Mouse (Mus musculus) kidney, embryonic 14.5 days (tissue): ENCODE measurements around the gene Sh3rf1. TPM values are rescaled to one million over a fixed set of nuclear protein-coding genes. Genes with fewer than 3 reads are reported as not detected.

Source experiments
- ATAC-seq: fragments of 200-750 bp; cut with Nextera tagmentation; 2 replicates; pipeline ENCODE4 v1.8.0; 2017; ENCODE audit warnings: moderate number of reproducible peaks, mild to moderate bottlenecking, moderate TSS enrichment, moderate library complexity; ENCODE audit not compliant: low FRiP score, low TSS enrichment
- H3K27ac ChIP-seq: fragments of 300-500 bp; sonication (generic); 2 replicates; pipeline ENCODE4 v1.5.1; 2014; ENCODE audit warnings: low read depth, mild to moderate bottlenecking, low read length, moderate library complexity, mixed read lengths
- H3K27me3 ChIP-seq: fragments of 300-500 bp; sonication (generic); 2 replicates; pipeline ENCODE4 v1.6.1; 2014; ENCODE audit warnings: mild to moderate bottlenecking, low read length; ENCODE audit not compliant: control insufficient read depth, insufficient read depth
- H3K36me3 ChIP-seq: fragments of 300-500 bp; sonication (generic); 2 replicates; pipeline ENCODE4 v1.6.1; 2014; ENCODE audit warnings: low read length, mixed read lengths; ENCODE audit not compliant: control insufficient read depth, insufficient read depth
- H3K4me1 ChIP-seq: fragments of 300-500 bp; sonication (generic); 2 replicates; pipeline ENCODE4 v1.6.1; 2014; ENCODE audit warnings: low read length, mixed read lengths; ENCODE audit not compliant: control insufficient read depth, insufficient read depth
- H3K4me2 ChIP-seq: fragments of 300-500 bp; sonication (generic); replicated peaks from 2 replicates; pipeline ENCODE4 v1.6.1; 2014; ENCODE audit warnings: low read depth, mild to moderate bottlenecking, low read length
- H3K4me3 ChIP-seq: fragments of 300-500 bp; sonication (generic); 2 replicates; pipeline ENCODE4 v1.5.1; 2014; ENCODE audit warnings: mild to moderate bottlenecking, low read length
- H3K9ac ChIP-seq: fragments of 300-500 bp; sonication (generic); 2 replicates; pipeline ENCODE4 v1.6.1; 2014; ENCODE audit warnings: low read depth, mild to moderate bottlenecking, low read length, moderate library complexity
- H3K9me3 ChIP-seq: fragments of 300-500 bp; sonication (generic); 2 replicates; pipeline ENCODE4 v1.6.1; 2016; ENCODE audit warnings: low read length; ENCODE audit not compliant: control insufficient read depth
- WGBS: fragments of 180-500 bp; shearing (Covaris S2); extraction: QIAGEN DNeasy Blood & Tissue Kit; methylation state at CpG from one replicate; pipeline ENCODE4 v1.1.7; 2014; 5-methylcytosine and 5-hydroxymethylcytosine counted together
- polyA plus RNA-seq: library from polyadenylated mRNA; unstranded; fragments of >200 nt; fragmentation: Nextera tagmentation; extraction: Ambion mirVana; gene quantifications from 2 replicates; pipeline ENCODE4 v1.2.1, GENCODE M21; 2014

The Sh3rf1 gene
- polyA plus RNA-seq, 1 experiment from 2014 or later: 25.9 TPM

- no peak for ATAC-seq
- Histone ChIP-seq H3K27ac (no peak overlapping the region), H3K4me2 (no peak overlapping the region), H3K27me3 (no peaks in the 10 kb centered on the region), H3K36me3 (peaks cover 9% of the 10 kb centered on the region), H3K4me1 (peaks cover 24% of the 10 kb centered on the region), H3K9ac (no peak overlapping the region), H3K4me3 (no peak overlapping the region), H3K9me3 (no peaks in the 10 kb centered on the region)
- WGBS: 77% methylated on average over 5 of the region's 5 CpGs
These were observed 103.7 kb downstream of the Sh3rf1 start for GRCm38 (mm10) chr8:61327333-61327732.

GRCm38 (mm10) chr8:61339629-61340028 is 116.0 kb downstream of the Sh3rf1 start:
- H3K9ac ChIP-seq: no peak overlapping the region
- H3K9me3 ChIP-seq: no peaks in the 10 kb centered on the region
- H3K4me1 ChIP-seq: peaks cover 17% of the 10 kb centered on the region; the same call in 1 of the 2 replicates
- WGBS: 91% methylated on average over 6 of the region's 6 CpGs
- no peaks in the 10 kb centered on the region; the same call in 1 of the 2 replicates for H3K36me3 ChIP-seq
- no peak overlapping the region for H3K4me2 ChIP-seq
- no peak overlapping the region for H3K4me3 ChIP-seq
- no peak overlapping the region for H3K27ac ChIP-seq
- no peak for ATAC-seq
- no peaks in the 10 kb centered on the region for H3K27me3 ChIP-seq

GRCm38 (mm10) chr8:61340283-61340984 is 116.8 kb downstream of the Sh3rf1 start:
- H3K27me3 ChIP-seq: no peaks in the 10 kb centered on the region
- H3K9ac ChIP-seq: no peak overlapping the region
- no peak for ATAC-seq
- no peak overlapping the region for H3K27ac ChIP-seq
- no peaks in the 10 kb centered on the region; the same call in 1 of the 2 replicates for H3K36me3 ChIP-seq
- H3K4me1 ChIP-seq: peaks cover 17% of the 10 kb centered on the region; the same call in 1 of the 2 replicates
- no peak overlapping the region for H3K4me3 ChIP-seq
- no peaks in the 10 kb centered on the region for H3K9me3 ChIP-seq
- no peak overlapping the region for H3K4me2 ChIP-seq
- WGBS: 68% methylated on average over 17 of the region's 17 CpGs

GRCm38 (mm10) chr8:61341587-61342441 is 118.1 kb downstream of the Sh3rf1 start:
- Histone ChIP-seq H3K4me3 (no peak overlapping the region), H3K4me1 (peaks cover 17% of the 10 kb centered on the region; the same call in 1 of the 2 replicates), H3K9ac (no peak overlapping the region), H3K4me2 (no peak overlapping the region), H3K27me3 (no peaks in the 10 kb centered on the region), H3K36me3 (no peaks in the 10 kb centered on the region; the same call in 1 of the 2 replicates), H3K27ac (no peak overlapping the region), H3K9me3 (no peaks in the 10 kb centered on the region)
- ATAC-seq: peak; percentile 47
- WGBS: 54% methylated on average over 12 of the region's 12 CpGs

GRCm38 (mm10) chr8:61342473-61343026 is 118.9 kb downstream of the Sh3rf1 start:
- Histone ChIP-seq H3K27me3 (no peaks in the 10 kb centered on the region), H3K4me2 (no peak overlapping the region), H3K27ac (no peak overlapping the region), H3K9me3 (no peaks in the 10 kb centered on the region), H3K36me3 (no peaks in the 10 kb centered on the region; the same call in 1 of the 2 replicates), H3K4me3 (no peak overlapping the region), H3K4me1 (peaks cover 17% of the 10 kb centered on the region; the same call in 1 of the 2 replicates), H3K9ac (no peak overlapping the region)
- no peak; the same call in 1 of the 2 replicates for ATAC-seq
- WGBS: 65% methylated on average over 7 of the region's 7 CpGs

- Histone ChIP-seq H3K4me2 (no peak overlapping the region), H3K27ac (no peak overlapping the region), H3K36me3 (peaks cover 6% of the 10 kb centered on the region), H3K27me3 (no peaks in the 10 kb centered on the region), H3K4me3 (no peak overlapping the region), H3K9me3 (no peaks in the 10 kb centered on the region), H3K9ac (no peak overlapping the region), H3K4me1 (peaks cover 22% of the 10 kb centered on the region; the same call in 1 of the 2 replicates)
- no peak for ATAC-seq
- WGBS: 89% methylated on average over 2 of the region's 2 CpGs
These were observed 120.8 kb downstream of the Sh3rf1 start for GRCm38 (mm10) chr8:61344435-61344834.

GRCm38 (mm10) chr8:61346941-61347340 is 123.3 kb downstream of the Sh3rf1 start:
- Histone ChIP-seq H3K9me3 (no peaks in the 10 kb centered on the region), H3K4me2 (no peak overlapping the region), H3K4me3 (no peak overlapping the region), H3K36me3 (peaks cover 27% of the 10 kb centered on the region), H3K27ac (no peak overlapping the region), H3K27me3 (no peaks in the 10 kb centered on the region), H3K9ac (no peak overlapping the region), H3K4me1 (peaks cover 7% of the 10 kb centered on the region; the same call in 1 of the 2 replicates)
- WGBS: 92% methylated on average over 6 of the region's 6 CpGs
- ATAC-seq: no peak

GRCm38 (mm10) chr8:61347526-61347925 is 123.9 kb downstream of the Sh3rf1 start:
- H3K4me1 ChIP-seq: peaks cover 5% of the 10 kb centered on the region; the same call in 1 of the 2 replicates
- no peak overlapping the region for H3K9ac ChIP-seq
- WGBS: 79% methylated on average over 6 of the region's 6 CpGs
- no peaks in the 10 kb centered on the region for H3K9me3 ChIP-seq
- H3K4me3 ChIP-seq: no peak overlapping the region
- H3K36me3 ChIP-seq: peaks cover 27% of the 10 kb centered on the region
- no peaks in the 10 kb centered on the region for H3K27me3 ChIP-seq
- no peak overlapping the region for H3K4me2 ChIP-seq
- ATAC-seq: no peak
- H3K27ac ChIP-seq: no peak overlapping the region
